ENCODE assay signal across 8 mouse cellular contexts in the genomic region with DNA sequence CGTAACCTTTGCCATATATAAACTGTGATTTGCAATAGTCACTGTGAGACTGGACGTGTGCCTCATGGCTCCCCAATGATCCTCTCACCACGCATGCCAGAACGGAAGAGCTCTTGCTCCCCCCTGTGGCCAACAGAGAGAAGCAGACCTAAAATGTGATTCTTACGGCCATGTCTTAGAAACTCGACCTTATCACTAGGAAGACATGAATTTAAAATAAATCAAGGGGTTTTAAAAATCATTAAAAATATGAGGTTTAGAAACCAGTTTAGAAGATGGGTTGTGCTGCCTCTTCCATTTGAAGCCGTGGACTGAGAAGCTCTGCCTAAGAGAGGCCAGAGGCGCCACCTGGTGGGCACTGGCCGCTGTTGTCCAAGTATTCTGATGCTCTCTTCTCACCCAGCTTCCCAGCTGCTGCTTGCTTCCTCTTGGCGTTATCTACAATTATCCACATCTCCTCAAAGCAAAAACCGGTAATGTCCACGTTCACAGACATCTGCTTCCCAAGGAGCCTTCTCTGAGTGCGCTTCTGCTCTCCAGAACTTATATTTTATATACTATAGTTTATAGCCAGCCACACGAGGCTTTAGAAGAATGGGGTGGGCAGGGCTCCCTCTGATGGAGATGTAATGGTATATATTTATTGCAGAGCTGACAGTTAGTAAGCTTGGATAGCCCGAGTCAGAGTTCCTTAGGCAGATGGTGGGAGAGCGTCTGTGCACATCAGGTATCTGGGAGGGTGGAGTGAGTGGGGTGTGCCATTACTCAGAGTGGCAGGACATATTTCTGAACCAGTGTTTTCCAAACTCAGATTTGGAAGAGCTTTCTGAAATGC. TPM values are rescaled to one million over a fixed set of nuclear protein-coding genes. Genes with fewer than 3 reads are reported as not detected.
DNase-seq lines count a peak whose midpoint lies in the region; ATAC-seq and TF ChIP-seq lines count a peak whose summit lies in the region.

No protein-coding gene starts in this region.

- H3K4me3 ChIP-seq in hindbrain, embryonic 14.5 days (replicated peaks; ENCODE audit: low read length), result peak overlapping the region; percentile 24

- peak overlapping the region; percentile 57 for H3K4me2 ChIP-seq in hindbrain, embryonic 14.5 days (replicated peaks)

- peak; percentile 99 for TF ChIP-seq CTCF in Patski (IDR thresholded peaks at IDR 0.05)

- no peak overlapping the region for H3K27ac ChIP-seq in hindbrain, embryonic 14.5 days

- no peaks in the 10 kb centered on the region for H3K9me3 ChIP-seq in hindbrain, embryonic 14.5 days (ENCODE audit: control insufficient read depth, low read length)

- H3K4me1 ChIP-seq in hindbrain, embryonic 14.5 days (replicated peaks; ENCODE audit: control insufficient read depth, insufficient read depth, low read length), result no peaks in the 10 kb centered on the region

- DNase-seq in Patski (ENCODE audit: low read depth, low spot score), result peak; percentile 63
- peak; percentile 91 to 94 for DNase-seq in cerebellum, postnatal 14 days
- peak; percentile 80 for DNase-seq in frontal cortex, postnatal 25 days (ENCODE audit: low spot score in 2 of 2)
- DNase-seq in hindbrain, embryonic 14.5 days (ENCODE audit: low spot score), result peak; percentile 93
- peak; percentile 62 to 91 for DNase-seq in layer of hippocampus, postnatal 25 days (ENCODE audit: extremely low spot score in 1 of 2, low spot score in 1 of 2)
- DNase-seq in lung, postnatal 14 days, result peak; percentile 86
- DNase-seq in retina, adult 2 months (ENCODE audit: low read depth, low spot score), result peak; percentile 60
- DNase-seq in thymus, postnatal 25 days, result peak; percentile 83

- no peaks in the 10 kb centered on the region for H3K36me3 ChIP-seq in hindbrain, embryonic 14.5 days (replicated peaks; ENCODE audit: control insufficient read depth, insufficient read depth)

- no peaks in the 10 kb centered on the region for H3K27me3 ChIP-seq in Patski
- H3K27me3 ChIP-seq in hindbrain, embryonic 14.5 days (ENCODE audit: control insufficient read depth, insufficient read depth, low read length), result peaks cover 8% of the 10 kb centered on the region; the same call in 1 of the 2 replicates

- POLR2A ChIA-PET in Patski (lab: Charles Lee), result interaction anchor here (0.6 to 1.2 kb wide), 6 partner anchors 119 to 240 kb away, joined by 3 read pairs; no protein-coding TSS in a partner anchor

- peak overlapping the region; percentile 56; the same call in 1 of the 2 replicates for H3K9ac ChIP-seq in hindbrain, embryonic 14.5 days

- CTCF ChIA-PET in Patski (lab: Charles Lee), result interaction anchor here (0.7 to 10.9 kb wide), 68 partner anchors 10 to 756 kb away, joined by 3 to 249 read pairs (median 5); partner anchors contain the start of gene 2410004B18Rik

- WGBS in hindbrain, embryonic 14.5 days, result 5% methylated on average over 16 of the region's 16 CpGs

- in situ Hi-C loops in Patski (cut with MboI; ENCODE audit: low pct_unique_long_range_greater_than_20kb), result no loop called here

- peak; percentile 82 for ATAC-seq in Patski
- ATAC-seq in hindbrain, embryonic 14.5 days (ENCODE audit: low FRiP score), result peak; percentile 87

RNA-seq across cellular contexts. Expression of gene Mcoln2, which starts 28.3 kb away (rescaled TPM):
- polyA plus RNA-seq in Patski (2021), result 0.03 TPM
- 0.11 TPM in 1 of 2 replicates, not detected in the other for polyA plus RNA-seq in hindbrain, embryonic 14.5 days (2014; fragmentation: Nextera tagmentation; extraction: Ambion mirVana)
- total RNA-seq in layer of hippocampus, postnatal 25 days (2021), result not detected

RNA-seq across cellular contexts. Expression of gene Lpar3, which starts 42.8 kb away (rescaled TPM):
- polyA plus RNA-seq in Patski (2021), result 0.04 TPM
- polyA plus RNA-seq in hindbrain, embryonic 14.5 days (2014; fragmentation: Nextera tagmentation; extraction: Ambion mirVana), result 0.37 and 0.81 TPM in 2 replicates
- total RNA-seq in layer of hippocampus, postnatal 25 days (2021), result under 1 TPM; 0.47 to 0.57 TPM
